Mouse (Mus musculus) kidney, adult 9 months (tissue): ENCODE data around the gene Nup188.

ENCODE experiments used
- DNase-seq: peaks from one replicate; pipeline ENCODE4 v3.0.0; 2022

The Nup188 gene

GRCm38 (mm10) chr2:30257699-30258460 lies 28.3 kb upstream of the Nup188 start:
- DNase-seq, result no peak

GRCm38 (mm10) chr2:30258600-30258999 lies 27.6 kb upstream of the Nup188 start:
- peak; percentile 71 for DNase-seq

GRCm38 (mm10) chr2:30259131-30260064 lies 26.8 kb upstream of the Nup188 start:
- DNase-seq, result peak; percentile 70

GRCm38 (mm10) chr2:30261064-30261736 lies 25.0 kb upstream of the Nup188 start:
- DNase-seq, result no peak

- no peak for DNase-seq
Measured at GRCm38 (mm10) chr2:30261921-30262839, 24.0 kb upstream of the Nup188 start.

- DNase-seq, result peak; percentile 89
Measured at GRCm38 (mm10) chr2:30262840-30263441, 23.3 kb upstream of the Nup188 start.

- no peak for DNase-seq
Measured at GRCm38 (mm10) chr2:30263811-30264210, 22.4 kb upstream of the Nup188 start.

GRCm38 (mm10) chr2:30264671-30265519 lies 21.3 kb upstream of the Nup188 start:
- peak; percentile 57 for DNase-seq

- peak; percentile 91 for DNase-seq
Measured at GRCm38 (mm10) chr2:30265767-30266253, 20.4 kb upstream of the Nup188 start, which contains the start of gene Phyhd1. Gene Phyhd1 (plus strand): TSS chr2:30266203.

GRCm38 (mm10) chr2:30266392-30266941 lies 19.7 kb upstream of the Nup188 start:
- DNase-seq, result peak; percentile 96

- no peak for DNase-seq
Measured at GRCm38 (mm10) chr2:30267466-30267865, 18.7 kb upstream of the Nup188 start.

GRCm38 (mm10) chr2:30268371-30268770 lies 17.8 kb upstream of the Nup188 start:
- no peak for DNase-seq

GRCm38 (mm10) chr2:30269241-30269990 lies 16.8 kb upstream of the Nup188 start:
- no peak for DNase-seq

- DNase-seq, result peak; percentile 87
Measured at GRCm38 (mm10) chr2:30270134-30270533, 16.1 kb upstream of the Nup188 start.

GRCm38 (mm10) chr2:30280743-30281142 lies 5.5 kb upstream of the Nup188 start, which contains the start of gene Gm28038:
Gene Gm28038 (plus strand): TSS chr2:30281043.
- DNase-seq, result no peak

GRCm38 (mm10) chr2:30281651-30282050 lies 4.5 kb upstream of the Nup188 start:
- DNase-seq, result no peak

GRCm38 (mm10) chr2:30283193-30283592 lies 3.0 kb upstream of the Nup188 start:
- DNase-seq, result peak; percentile 26

GRCm38 (mm10) chr2:30285004-30285403 lies 1.2 kb upstream of the Nup188 start:
- DNase-seq, result no peak
